Mouse (Mus musculus) layer of hippocampus, adult 9-11 months (tissue): Measurements from ENCODE around the gene Lysmd1.
"Not testable (repeated sequence)": the region's sequence is repeated elsewhere in the genome, so short reads cannot be mapped to it uniquely, and the experiment has no call there.

Experiments used
- DNase-seq: peaks from one replicate; pipeline ENCODE4 v3.0.0; 2022

Gene Lysmd1

DNA sequence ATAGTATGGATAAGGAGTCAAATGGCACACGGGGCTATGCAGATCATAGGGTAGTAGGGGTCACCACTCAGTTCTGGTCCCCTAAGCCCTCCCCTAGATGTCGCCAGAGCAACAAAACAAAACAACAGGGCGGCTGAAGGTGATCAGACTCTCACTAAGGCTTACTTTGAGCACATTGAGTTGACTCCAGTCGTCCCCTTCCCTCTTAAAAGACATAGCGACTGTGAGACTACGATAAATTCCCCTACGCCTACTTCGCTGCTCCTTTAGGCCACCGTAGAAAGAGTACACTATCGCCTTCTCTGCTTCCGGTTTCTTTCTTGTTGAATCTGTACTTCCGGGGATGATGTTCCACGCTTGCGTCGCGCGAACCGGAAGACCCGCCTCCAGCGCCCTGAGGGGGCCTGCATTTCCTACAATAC lies at the start of gene Lysmd1, which contains the start of gene Scnm1:
Gene Lysmd1 (plus strand): TSS at position 409 of the 422 bp plus-strand sequence.
Gene Scnm1 (minus strand): TSS at position 332 of the 422 bp plus-strand sequence.
- DNase-seq = peak; percentile 97

DNA sequence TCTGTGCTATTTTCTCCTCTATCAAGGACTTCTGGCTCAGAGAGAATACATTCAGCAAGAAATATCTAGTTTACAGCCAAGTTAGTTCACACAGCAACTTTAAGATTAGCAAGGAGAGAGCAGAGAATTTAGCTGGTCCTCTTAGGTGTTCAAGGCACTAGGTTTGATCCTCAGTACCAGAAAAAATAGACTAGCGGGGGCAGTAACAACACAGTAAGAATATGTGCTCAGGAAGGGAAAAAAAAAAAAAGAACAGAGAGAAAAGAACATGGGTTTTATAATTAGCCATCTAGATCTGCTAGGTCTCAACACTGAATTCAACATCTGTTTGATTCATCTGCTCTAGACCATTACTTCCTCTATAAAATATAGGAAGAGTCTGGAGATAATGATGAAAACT lies 45.8 kb upstream of the Lysmd1 start:
- no peak for DNase-seq

DNA sequence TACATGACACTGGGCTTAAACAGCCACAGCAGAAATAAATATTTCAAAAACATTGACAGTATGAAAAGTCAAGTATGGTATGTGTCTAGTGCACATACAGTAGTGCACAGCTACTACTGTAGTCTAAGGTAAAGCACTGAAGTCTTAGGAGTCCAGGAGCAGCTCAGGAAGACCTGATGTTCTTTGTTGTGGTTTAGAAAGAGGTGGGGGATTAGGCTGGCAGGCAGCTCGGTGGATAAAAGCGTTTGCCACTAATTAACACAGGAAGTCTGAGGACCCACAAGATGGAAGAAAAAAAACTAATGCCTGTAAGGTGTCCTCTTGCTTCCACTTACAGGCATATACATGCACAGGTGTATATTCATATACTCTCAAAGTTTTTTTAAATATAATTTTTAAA lies 33.0 kb upstream of the Lysmd1 start:
- DNase-seq = no peak

DNA sequence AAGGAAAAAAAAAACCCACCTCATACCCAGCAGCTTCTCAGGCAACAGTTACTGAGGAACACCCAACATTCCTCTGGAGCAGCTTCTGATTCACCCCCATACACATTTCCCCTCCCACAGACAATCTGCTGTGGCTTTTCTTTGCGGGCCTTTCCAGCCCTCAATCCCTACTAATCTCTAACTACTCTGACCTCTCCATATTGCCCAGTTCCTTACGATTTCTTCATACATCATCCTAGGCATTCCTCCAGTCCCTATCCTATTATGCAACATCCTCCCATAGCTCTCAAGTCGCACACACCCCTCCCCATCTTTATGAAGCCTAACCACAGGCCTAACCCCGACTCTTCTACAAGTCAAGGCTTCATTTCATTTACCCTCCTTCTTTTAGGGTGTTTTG lies 28.8 kb upstream of the Lysmd1 start:
- DNase-seq = peak; percentile 75

DNA sequence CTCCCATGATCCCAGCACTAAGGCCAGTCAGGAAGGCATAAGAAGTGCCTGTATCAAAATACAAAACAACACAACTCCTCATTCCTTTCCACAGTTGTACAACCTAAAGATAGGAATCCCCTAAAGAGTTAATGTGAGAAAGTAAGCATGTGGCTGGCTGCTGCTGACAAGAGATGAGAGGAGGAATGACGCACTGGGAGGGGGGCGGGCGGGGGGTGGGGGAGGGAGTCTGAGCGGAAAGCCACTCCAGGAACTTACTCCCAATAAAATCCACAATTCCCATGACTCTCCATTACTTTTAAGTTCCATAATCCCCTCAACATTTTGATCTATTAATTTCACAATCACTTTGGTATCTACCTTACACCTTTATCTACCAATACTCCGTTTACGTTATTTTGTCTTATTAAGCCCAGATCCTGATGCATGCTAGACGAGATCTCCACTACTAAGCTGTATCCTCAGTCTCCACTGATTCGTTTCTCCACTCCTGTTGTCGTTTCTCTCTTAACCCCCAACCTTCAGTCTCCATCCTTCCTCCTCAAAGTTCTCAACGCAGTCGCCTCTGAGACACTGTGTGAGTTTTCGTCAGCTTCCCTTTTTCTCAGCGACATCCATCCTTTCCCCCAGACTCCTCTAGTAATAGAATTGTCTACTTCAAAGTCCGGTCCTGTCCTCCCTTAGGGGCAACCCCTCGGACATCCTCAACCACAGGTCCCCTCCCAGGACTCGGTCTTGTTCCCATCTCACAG lies 28.1 kb upstream of the Lysmd1 start:
- no peak for DNase-seq

DNA sequence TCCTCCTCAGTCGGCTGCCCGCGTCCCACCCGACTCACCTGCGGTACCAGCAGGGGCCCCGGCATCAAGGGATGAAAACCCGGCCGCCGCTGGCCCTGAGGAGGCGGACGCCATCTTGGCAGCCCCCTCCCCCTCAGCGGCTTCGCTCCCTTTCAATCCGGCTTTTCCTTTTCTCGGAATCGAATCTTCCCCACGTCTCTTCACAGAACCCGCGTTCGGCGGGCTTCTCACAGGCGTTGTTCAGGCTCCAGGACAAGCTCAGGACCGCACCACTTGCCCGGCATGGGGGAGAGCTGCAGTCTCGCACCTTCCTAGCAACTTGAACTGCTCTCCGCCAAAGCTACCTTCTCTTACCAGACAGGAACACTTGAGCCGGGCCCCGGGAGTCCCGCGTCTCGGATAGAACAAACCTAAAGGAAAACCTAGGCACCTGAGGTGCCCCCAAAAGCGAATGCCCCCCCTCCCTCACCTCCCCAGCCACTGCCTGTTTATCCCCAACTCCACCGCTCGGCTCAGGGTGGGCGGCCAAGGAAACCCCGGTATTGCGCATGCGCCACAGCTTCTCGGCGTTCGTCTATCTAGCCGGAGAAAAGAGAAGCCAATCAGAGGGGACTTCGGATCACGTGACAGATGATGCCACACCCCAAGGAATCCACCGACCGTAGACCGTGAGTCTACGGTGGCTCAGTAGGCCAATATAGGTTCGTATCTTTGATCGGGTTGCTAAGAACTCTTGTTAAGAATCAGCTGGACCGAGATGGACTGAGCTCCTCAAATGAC lies 27.4 kb upstream of the Lysmd1 start, which contains the start of gene Pip5k1a:
Gene Pip5k1a (minus strand): TSS at position 593 of the 780 bp plus-strand sequence.
- peak; percentile 97 for DNase-seq

DNA sequence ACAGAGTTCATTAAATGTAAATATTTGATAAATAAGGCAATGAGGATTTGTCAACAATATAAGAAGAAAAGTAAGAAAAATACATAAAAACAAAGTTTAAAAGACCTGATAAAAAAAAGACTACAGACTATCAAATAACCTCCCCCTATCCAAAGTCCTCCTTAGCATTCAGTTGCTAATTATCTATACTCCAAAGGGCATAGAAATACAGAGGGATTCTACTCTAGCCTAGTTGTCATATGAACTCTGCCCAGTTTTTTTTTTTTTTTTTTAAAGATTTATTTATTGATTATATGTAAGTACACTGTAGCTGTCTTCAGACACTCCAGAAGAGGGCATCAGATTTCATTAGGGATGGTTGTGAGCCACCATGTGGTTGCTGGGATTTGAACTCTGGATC lies 26.6 kb upstream of the Lysmd1 start:
- DNase-seq = not testable (repeated sequence)

DNA sequence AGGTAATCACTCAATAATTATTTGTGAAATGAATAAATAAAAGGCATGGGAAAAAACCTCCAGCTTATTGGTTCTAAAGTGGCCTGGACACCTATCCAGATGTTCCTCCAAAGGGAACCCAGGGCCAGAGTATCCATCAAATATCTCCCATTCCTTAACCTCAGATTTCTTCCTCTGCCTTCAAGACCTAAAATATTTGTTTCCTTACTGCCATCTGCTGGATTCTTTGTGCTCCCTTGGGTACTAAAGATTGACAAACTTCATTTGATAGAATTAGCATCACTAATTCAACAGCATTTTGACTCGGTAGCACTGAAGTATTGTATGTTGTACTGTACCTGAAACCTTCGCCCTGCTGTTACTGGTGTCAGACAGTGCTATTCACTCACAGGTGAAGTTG lies 26.0 kb upstream of the Lysmd1 start:
- DNase-seq = no peak

DNA sequence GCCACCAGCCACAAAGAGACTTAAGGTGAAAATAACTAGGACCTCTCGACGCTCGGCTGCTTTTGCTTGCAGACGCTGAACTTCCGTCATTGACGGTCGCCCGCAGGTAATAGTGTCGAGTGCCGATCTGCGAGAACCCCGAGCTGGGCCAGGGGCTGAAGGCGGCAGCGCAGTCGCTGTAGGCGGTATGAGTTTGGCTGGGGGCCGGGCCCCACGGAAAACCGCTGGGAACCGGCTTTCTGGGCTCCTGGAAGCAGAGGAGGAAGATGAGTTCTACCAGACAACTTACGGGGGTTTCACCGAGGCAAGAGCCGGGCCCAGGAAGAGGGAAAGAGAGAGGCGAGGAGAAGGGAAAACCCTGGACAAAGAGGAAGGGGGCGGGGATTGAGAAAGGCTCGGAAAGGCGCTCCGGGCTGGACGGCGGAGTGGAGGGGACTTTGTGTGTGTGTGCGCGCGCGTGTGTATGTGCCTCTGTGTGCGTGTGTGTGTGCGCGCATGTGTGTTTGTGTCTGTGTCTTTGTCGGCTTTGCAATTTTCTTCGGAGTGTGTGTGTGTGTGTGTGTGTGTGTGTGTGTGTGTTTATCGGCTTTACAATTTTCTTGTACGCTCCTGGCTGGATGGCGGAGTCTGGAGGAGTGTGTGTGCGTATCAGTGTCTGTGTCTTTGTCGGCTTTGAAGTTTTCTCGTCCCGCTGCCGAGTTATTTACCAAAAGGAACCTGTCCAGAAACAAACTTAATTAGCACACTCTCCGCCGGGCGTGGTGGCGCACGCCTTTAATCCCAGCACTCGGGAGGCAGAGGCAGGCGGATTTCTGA lies 22.8 kb upstream of the Lysmd1 start, which contains the start of gene Vps72:
Gene Vps72 (plus strand): TSS at position 112 of the 816 bp plus-strand sequence.
- DNase-seq = peak; percentile 89

DNA sequence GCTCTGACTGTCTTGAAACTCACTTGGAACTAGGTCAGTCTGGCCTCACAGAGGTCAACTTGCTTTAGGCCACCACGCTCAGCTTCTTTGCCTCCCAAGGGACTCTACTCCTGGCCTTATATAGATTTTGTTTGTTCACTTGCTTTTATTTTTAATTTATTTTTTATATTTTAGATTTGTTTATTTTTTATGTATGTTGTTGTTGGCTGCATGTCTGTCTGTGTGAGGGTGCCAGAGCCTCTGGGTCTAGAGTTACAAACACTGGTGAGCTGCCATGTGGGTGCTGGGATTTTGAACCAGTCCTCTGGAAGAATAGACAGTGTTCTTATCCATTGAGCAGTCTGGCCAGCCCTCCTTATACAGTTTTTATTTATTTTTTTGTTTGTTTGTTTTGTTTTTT lies 21.1 kb upstream of the Lysmd1 start:
- DNase-seq = no peak

DNA sequence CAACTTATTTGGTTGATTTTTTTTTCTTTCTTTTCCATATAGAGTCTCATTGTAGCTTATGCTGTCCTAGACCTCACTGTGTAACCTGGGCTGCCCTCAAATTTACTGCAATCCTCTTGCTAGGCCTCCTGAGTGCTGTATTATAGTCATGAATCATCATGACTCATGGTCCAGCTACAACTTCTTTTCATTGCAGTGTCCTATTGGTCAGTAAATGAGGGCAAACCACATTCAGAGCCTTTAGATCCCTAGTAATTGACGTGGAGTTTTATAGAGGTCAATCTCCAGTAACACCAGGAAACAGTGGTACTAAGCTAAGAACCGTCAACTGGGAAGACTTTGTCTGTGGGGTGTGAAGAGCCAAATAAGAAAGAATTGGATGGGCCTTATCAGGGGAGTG lies 16.1 kb upstream of the Lysmd1 start:
- DNase-seq = no peak

DNA sequence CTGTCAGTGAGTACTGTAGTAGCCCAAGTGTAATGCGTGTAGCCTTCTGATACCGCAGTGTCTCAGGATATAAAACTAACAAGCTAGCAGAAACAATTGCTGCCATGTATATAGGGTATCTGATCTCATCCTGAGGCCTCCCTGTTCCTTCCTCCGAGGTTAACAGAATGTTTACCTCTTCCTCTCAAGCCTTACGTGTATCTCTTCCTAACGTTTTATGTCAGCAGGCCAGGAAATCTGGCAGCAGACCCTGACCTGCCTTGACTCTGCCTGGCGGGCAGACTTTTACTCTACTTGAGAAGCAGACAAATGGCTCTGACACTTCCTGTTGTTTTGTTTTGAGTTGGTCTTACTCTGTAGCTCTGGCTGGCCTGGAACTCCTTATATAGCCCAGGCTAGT lies 12.3 kb upstream of the Lysmd1 start:
- DNase-seq = no peak

DNA sequence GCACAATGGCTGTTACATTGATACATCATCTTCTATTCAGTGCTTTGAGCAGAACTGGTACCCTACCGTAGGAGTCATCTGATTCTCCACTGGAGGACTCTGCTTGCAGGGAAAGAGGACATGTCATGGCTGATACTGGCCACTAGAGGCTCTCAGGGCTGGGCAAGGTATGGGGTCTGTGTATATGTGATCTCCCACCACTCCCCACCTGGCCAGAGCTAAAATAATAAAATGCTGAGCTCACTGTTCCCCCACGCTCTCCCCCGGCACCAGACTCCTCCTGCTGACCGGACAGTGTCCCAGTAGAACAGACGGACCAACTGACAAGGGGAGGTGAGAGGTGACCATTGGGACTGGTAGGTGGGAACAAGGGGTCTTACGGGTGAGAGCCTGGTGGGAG lies 9.6 kb upstream of the Lysmd1 start, which contains the start of gene Tmod4:
Gene Tmod4 (plus strand): TSS at position 231 of the 400 bp plus-strand sequence.
- DNase-seq = no peak

DNA sequence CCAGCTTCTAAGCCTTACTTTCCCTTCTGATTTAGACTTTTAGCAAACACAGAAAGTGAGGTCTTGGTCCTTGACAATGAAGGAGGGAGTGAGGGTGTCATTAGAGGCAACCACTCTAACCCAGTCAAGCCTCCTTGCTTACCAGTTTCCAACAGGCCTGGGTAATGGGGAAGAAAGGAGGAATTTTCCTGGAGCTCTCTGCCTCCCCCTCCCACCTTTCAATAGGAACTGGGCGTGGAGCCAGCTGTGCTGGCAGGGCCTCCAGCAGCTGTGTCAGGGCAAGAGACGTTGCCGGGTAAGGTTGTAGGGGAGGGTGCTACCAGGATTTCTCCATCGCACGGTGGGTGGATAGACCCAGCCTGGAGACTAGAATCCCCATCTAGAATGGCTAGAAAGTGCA lies 8.9 kb upstream of the Lysmd1 start:
- no peak for DNase-seq

DNA sequence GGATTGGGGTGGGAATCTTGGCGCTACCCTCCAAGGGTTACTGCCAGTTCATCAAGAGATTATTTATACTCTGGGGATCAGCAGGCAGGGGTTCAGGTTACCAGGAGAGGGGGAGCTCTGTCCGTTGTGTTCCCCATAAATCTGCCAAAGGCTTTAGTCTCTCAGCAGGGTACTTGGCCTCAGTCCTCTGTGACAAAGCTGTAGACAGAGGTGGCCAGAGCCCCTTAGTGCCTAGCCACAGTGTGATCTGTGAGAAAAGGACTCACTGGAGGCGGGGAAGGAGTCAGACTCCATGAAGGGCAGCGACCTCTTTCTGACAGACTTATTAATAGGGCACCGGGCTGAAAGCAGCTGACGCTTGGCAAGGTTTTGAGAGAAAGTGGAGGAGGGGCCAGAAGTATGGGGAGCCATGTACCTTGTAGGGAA lies 4.6 kb upstream of the Lysmd1 start:
- no peak for DNase-seq

DNA sequence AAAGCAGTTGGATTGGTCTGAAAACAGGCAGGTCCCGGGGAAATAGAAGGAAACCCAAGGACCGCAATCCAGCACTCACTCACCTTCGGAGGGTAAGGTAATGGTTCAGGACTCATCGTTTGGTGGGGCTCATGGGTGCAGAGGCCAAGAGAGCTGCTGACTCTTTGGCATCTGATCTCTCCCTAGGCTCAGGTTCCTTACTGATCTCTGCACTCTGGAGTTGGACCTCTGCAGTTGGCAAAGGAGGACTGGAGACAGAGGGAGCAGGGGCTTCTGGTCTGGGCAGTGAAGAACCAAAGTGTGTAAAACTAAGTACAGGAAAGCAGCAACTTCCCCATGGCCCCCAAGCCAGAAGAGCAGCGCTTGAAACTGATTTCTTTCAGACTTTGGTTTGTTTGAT lies 3.8 kb upstream of the Lysmd1 start:
- no peak for DNase-seq

DNA sequence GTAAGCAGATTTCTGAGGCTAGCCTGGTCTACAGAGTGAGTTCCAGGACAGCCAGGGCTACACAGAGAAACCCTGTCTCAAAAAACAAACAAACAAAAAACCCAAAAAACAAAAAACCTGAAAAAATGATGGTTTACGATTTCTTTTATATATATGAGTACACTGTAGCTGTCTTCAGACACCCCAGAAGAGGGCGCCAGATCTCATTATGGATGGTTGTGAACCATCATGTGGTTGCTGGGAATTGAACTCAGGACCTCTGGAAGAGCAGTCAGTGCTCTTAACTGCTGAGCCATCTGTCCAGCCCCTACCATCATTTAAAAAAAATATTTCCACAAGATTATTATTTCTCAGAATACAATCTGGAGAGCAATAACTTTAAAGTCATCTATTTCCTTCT lies 1.5 kb upstream of the Lysmd1 start:
- DNase-seq = not testable (repeated sequence)

DNA sequence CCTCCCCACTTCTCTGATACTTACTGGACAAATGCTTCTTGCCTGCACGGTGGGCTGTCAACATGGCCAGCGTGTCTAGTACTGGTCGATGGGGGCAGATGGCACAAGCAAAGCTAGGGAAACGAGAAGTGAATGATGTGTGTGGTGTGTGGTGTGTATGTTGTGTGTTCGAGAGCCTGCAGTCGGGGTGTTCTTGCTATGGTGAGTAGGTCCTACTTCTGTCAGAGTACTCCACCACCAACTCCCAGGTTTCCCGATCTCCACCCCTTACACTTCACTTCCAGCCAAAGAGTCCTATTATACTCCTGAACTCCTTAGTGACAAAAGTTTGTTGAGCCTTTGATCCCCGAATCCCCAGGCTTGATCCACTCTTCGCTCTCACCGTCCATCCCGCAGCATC lies 712 bp upstream of the Lysmd1 start:
- DNase-seq = no peak

DNA sequence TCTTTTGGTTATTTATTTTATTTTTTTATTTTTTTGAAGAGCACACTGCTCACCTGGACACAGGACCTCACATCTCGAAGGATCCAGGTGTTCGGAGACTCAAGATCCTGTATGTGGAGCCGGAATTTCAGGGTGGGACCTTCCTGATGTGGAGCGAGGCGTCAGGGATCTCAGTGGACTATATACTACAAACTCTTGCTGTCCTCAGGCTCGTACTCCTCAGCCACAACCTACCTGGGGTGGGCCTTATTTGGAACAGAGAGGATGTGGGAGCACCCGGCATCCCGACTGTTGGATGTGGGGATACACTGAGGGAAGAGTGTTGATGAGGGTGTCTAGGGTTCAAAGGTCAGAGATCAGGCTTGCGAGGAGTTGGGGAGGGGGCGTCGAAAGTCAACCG lies 245 bp downstream of the Lysmd1 start:
- DNase-seq = not testable (repeated sequence)

DNA sequence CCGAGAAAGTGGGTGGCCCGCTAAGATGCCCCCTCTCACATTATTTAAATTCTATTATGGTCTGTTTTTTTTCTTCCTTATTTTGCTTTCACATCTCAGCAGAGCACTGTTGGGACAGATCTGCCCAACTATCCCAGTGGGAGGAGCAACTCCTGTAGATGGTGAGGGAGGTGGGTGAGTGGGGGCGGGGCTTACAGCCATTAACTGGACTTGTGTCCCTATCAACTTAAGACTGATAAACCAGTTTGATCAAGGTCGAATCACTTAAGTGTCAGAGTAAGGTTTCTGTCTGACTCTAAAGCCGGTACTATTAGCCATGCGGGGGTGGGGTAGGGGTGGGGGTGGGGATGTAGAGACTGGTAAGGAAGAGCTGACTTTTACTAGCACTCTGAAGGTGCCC lies 1.1 kb downstream of the Lysmd1 start:
- peak; percentile 78 for DNase-seq

DNA sequence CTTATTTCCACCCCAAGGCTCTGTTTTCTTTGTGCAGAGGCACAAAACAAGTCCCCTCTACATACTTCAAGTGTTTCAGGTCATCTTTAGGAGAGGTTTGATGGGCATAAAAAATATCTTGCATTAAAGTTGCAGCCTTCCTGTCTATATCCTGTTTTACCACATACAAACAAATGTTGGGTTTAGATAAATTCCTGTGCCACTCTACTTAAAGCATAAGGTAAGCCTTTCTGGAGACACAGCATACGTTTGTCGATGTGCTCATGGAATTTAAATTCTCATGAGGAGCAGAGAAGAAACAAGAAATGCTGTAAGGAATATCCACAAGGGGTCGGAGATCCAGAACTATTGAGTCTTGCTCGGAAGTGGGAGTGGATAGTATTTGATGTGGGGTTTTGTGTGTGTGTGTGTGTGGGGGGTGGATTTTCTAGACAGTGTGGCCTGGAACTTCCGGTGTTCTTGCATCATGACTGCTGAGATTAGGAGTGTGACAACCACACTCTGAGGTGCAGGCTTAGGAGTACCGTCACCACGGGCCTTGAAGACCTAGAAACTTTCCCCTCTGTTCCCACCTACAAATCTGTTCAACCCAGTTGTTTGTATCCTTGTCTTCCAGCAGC lies 1.7 kb downstream of the Lysmd1 start:
- no peak for DNase-seq

DNA sequence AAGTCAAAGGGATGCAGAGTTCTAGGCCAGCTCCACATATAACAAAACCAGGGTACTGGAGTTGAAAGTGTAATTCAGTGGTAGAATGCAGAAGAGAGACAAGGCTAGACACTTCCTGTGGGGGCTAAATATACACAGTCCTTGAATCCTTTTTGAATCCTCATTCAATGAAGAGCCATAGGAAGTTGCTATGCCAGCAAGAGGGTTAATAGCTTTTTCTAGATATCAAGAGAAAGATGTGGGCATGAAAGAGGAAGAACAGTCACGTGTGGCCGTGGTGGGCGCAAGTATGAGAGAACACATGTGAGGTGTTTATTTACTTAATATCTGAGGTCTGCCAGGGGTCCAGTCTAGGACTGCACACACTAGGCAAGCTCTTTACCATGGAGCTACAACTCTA lies 2.4 kb downstream of the Lysmd1 start:
- DNase-seq = no peak
